Mouse (Mus musculus): ENCODE results near the gene Sass6.

DNA sequence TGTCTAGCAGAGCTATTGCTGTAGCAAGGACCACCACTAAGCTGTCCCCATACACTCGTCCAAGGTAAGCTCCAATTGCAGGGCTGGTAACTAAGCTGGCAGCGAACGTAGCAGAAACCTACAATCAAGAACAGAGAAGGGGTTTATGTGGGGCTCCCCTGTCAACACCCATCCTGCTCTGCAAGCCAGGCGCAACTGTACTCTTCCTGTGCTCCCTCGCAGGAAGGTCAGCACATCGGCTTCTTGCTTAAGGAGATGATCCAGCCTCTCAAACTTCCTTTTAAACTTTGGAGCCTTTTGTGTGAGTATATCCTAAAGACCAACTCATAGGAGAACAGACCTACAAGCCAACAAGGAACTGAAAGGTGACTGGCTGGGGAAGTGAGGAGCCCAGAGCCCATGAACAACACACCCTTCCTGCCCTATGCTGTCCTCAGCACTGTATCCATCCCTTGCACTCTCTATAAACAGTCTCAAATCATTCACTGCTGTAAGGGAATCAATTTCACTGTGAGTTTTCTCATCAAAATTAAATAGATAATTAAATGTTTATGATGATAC lies 47.1 kb downstream of the Sass6 start:
- no peak for TF ChIP-seq CTCF (conservative IDR thresholded peaks at IDR 0.05; ENCODE audit: low read length)
- TF ChIP-seq NANOG (IDR thresholded peaks at IDR 0.05; ENCODE audit: borderline replicate concordance, low read length): no peak
